9 mouse cellular contexts compared by ENCODE assay signal in genomic region chr2:178098021-178098420, GRCm38 (mm10). TPM values are rescaled to one million over a fixed set of nuclear protein-coding genes. Genes with fewer than 3 reads are reported as not detected.
DNase-seq lines count a peak whose midpoint lies in the region; ATAC-seq and TF ChIP-seq lines count a peak whose summit lies in the region.
"Had no signal": no experiment of that assay in that cellular context is flagged by ENCODE, and none has a peak within 500 bp of the region (broad histone marks: within the 10 kb centered on the region; RNA-seq: fewer than 3 reads in every experiment).

No protein-coding gene starts in this region.

- WGBS in bone marrow, adult 2 months, result 14% methylated on average over 2 of the region's 2 CpGs

- no peak for TF ChIP-seq POLR2A in bone marrow, adult 2 months (IDR thresholded peaks at IDR 0.05; ENCODE audit: borderline replicate concordance, control insufficient read depth, low read depth, low read length)

- peak; percentile 49; the same call in 1 of the 2 replicates for TF ChIP-seq CTCF in bone marrow, adult 2 months (IDR thresholded peaks at IDR 0.05; ENCODE audit: control insufficient read depth, insufficient read depth, low read length)

- no peak overlapping the region for H3K27ac ChIP-seq in bone marrow, adult 2 months (ENCODE audit: control insufficient read depth, insufficient read depth, low read depth, low read length, poor library complexity)
- H3K27ac ChIP-seq: limb, embryonic 15.5 days had no signal

- H3K4me1 ChIP-seq in bone marrow, adult 2 months (ENCODE audit: control insufficient read depth, insufficient read depth, low read length), result no peaks in the 10 kb centered on the region; the same call in 1 of the 2 replicates
- H3K4me1 ChIP-seq: limb, embryonic 15.5 days had no signal

- intact Hi-C loops in heart, postnatal 25 days (cut with DNase I), result loop anchor here (5.0 kb wide), 1 partner anchor 239 kb away; no protein-coding TSS in a partner anchor

- ATAC-seq in megakaryocyte-erythroid progenitor cell, adult 5-6 weeks (replicated peaks; ENCODE audit: low FRiP score, low TSS enrichment, poor library complexity, severe bottlenecking), result peak; percentile 94
- no peak for ATAC-seq in erythroid progenitor cell, adult 5-6 weeks (replicated peaks; ENCODE audit: low FRiP score, poor library complexity, severe bottlenecking)

- H3K4me3 ChIP-seq in bone marrow, adult 2 months (replicated peaks; ENCODE audit: control insufficient read depth, low read depth, low read length), result no peak overlapping the region
- H3K4me3 ChIP-seq: limb, embryonic 15.5 days had no signal

- DNase-seq in heart, adult 11 months, result peak; percentile 90
- DNase-seq in heart, postnatal 25 days (ENCODE audit: low spot score), result no peak
- DNase-seq in CD4-positive helper T cell, adult 2 months (ENCODE audit: low read depth, low spot score), result peak; percentile 38
- DNase-seq in fibroblast of lung, adult 2 months (ENCODE audit: low read depth), result peak; percentile 9
- peak; percentile 59 to 68 for DNase-seq in layer of hippocampus, postnatal 10 days (ENCODE audit: low spot score in 2 of 2)

RNA-seq across cellular contexts. Expression of gene Zfp931, which starts 19.7 kb away (rescaled TPM):
- total RNA-seq in heart, postnatal 25 days (2021), result 10 to 100 TPM; 12.2 to 15.3 TPM
- polyA plus RNA-seq in bone marrow, adult 2 months (2011; ENCODE audit: insufficient read depth, insufficient read length, low replicate concordance, missing spikeins), result 1.6 TPM in 1 of 2 replicates, not detected in the other
- 10 to 100 TPM; 19.0 to 23.8 TPM for total RNA-seq in layer of hippocampus, postnatal 10 days (2021)
- 20.4 and 23.3 TPM in 2 replicates for total RNA-seq in megakaryocyte-erythroid progenitor cell, adult 5-6 weeks (2014; fragmentation: Nextera tagmentation)
- 5.2 and 20.5 TPM in 2 replicates for total RNA-seq in megakaryocyte-erythroid progenitor cell, adult 5-6 weeks (2017)
- 2.9 TPM in 1 of 2 replicates, not detected in the other for total RNA-seq in erythroid progenitor cell, adult 5-6 weeks (2015; ENCODE audit: low replicate concordance)
- 2.7 and 4.9 TPM in 2 replicates for total RNA-seq in erythroid progenitor cell, adult 5-6 weeks (2017; ENCODE audit: low replicate concordance)

RNA-seq across cellular contexts. Expression of gene Phactr3, which starts 20.8 kb away (rescaled TPM):
- 1 to 10 TPM; 1.4 to 1.5 TPM for total RNA-seq in heart, postnatal 25 days (2021)
- polyA plus RNA-seq in bone marrow, adult 2 months (2011; ENCODE audit: insufficient read depth, insufficient read length, low replicate concordance, missing spikeins), result not detected in 2 replicates
- 100 to 1,000 TPM; 113 to 115 TPM for total RNA-seq in layer of hippocampus, postnatal 10 days (2021)
- 0.37 TPM in 1 of 2 replicates, not detected in the other for total RNA-seq in megakaryocyte-erythroid progenitor cell, adult 5-6 weeks (2014; fragmentation: Nextera tagmentation)
- 6.8 TPM in 1 of 2 replicates, not detected in the other for total RNA-seq in megakaryocyte-erythroid progenitor cell, adult 5-6 weeks (2017)
- not detected in 2 replicates for total RNA-seq in erythroid progenitor cell, adult 5-6 weeks (2015; ENCODE audit: low replicate concordance)
- total RNA-seq in erythroid progenitor cell, adult 5-6 weeks (2017; ENCODE audit: low replicate concordance), result not detected in 2 replicates

Comparison
In these comparisons a context has a peak if more than half of its experiments do, and no peak if none do; other contexts are left out.
1. RNA of gene Phactr3, which starts 20.8 kb away (total RNA-seq): 113 to 115 TPM in layer of hippocampus, postnatal 10 days; 0.37 to 6.8 TPM in megakaryocyte-erythroid progenitor cell, adult 5-6 weeks, 1.4 to 1.5 TPM in heart, postnatal 25 days and not detected in erythroid progenitor cell, adult 5-6 weeks; every median in the first group is over 10 times any median in the second.